Mouse (Mus musculus) C2C12 (cell line): ENCODE measurements around the gene Iffo2. TPM values are rescaled to one million over a fixed set of nuclear protein-coding genes. Genes with fewer than 3 reads are reported as not detected.
A peak's percentile ranks its signal among the peaks of the same experiment; 100 is the strongest.

Experiments
- H3K27me3 ChIP-seq: one replicate; pipeline ENCODE4 v1.6.1; 2011; ENCODE audit not compliant: control insufficient read depth, insufficient read depth, insufficient read length
- H3K36me3 ChIP-seq: one replicate; pipeline ENCODE4 v1.6.1; 2011; ENCODE audit not compliant: control insufficient read depth, insufficient read depth
- H3K4me3 ChIP-seq: one replicate; pipeline ENCODE4 v1.5.1; 2011; ENCODE audit warnings: mild to moderate bottlenecking, control low read depth; ENCODE audit not compliant: poor library complexity, insufficient read depth, severe bottlenecking
- H3K79me2 ChIP-seq: one replicate; pipeline ENCODE4 v1.6.1; 2011; ENCODE audit not compliant: control insufficient read depth, insufficient read depth
- H3K79me3 ChIP-seq: one replicate; pipeline ENCODE4 v1.6.1; 2011; ENCODE audit warnings: low read depth, control low read depth
- H3ac ChIP-seq: one replicate; pipeline ENCODE3; 2011; ENCODE audit warnings: low read depth; ENCODE audit not compliant: control insufficient read depth, insufficient read length
- CEBPB ChIP-seq: IDR thresholded peaks from one replicate; pipeline ENCODE4 v1.6.1; 2011; ENCODE audit warnings: low read depth, mild to moderate bottlenecking, control low read depth, moderate library complexity
- CTCF ChIP-seq: IDR thresholded peaks from one replicate; pipeline ENCODE4 v1.5.1; 2011; ENCODE audit not compliant: control insufficient read depth, insufficient read depth, insufficient read length
- FOSL1 ChIP-seq: IDR thresholded peaks from one replicate; pipeline ENCODE4 v1.8.0; 2011; ENCODE audit warnings: mild to moderate bottlenecking, low read length; ENCODE audit not compliant: poor library complexity, insufficient read depth, severe bottlenecking
- MAX ChIP-seq: IDR thresholded peaks from one replicate; pipeline ENCODE4 v1.6.1; 2011; ENCODE audit warnings: mild to moderate bottlenecking, control low read depth
- MYOD1 ChIP-seq: IDR thresholded peaks from one replicate; pipeline ENCODE4 v1.6.1; 2011; ENCODE audit warnings: low read depth; ENCODE audit not compliant: control insufficient read depth, insufficient read length
- MYOG ChIP-seq: IDR thresholded peaks from one replicate; pipeline ENCODE4 v1.6.1; 2011; ENCODE audit not compliant: control insufficient read depth, insufficient read length; ENCODE audit errors: extremely low read depth
- USF1 ChIP-seq: IDR thresholded peaks from one replicate; pipeline ENCODE4 v1.6.1; 2011; ENCODE audit warnings: low read depth, mild to moderate bottlenecking, control low read depth, moderate library complexity
- polyA plus RNA-seq: library from polyadenylated mRNA; unstranded; fragments of >200 nt; fragmentation: generic; extraction: Trizol; gene quantifications from one replicate; pipeline ENCODE4 v1.2.1, GENCODE M21; 2012; ENCODE audit warnings: missing spikeins

Iffo2 gene
- polyA plus RNA-seq, 1 experiment: 20.0 TPM

DNA sequence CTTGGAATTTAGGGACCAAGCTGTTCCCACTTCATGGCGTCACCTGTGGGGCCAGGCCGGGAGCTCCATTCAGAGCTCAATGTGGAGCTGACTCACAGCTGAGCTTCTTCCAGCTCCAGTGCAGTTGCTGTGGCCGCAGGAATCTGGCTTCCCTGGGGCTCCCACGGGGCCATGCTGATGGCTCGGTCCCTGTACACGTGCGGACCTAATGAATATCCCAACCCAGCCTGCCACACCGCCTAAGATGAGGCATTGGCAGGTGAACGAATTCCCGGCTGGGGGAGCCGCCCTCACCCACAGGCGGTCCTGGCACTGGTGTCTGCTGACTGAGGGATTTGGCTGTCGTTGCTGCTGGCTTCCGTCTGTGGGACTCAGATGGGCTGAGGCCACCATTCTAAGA lies 29.5 kb upstream of the Iffo2 start:
- no peaks in the 10 kb centered on the region for H3K79me3 ChIP-seq
- TF ChIP-seq USF1 (no peak), MYOG (no peak), CTCF (no peak), MYOD1 (peak; percentile 56), CEBPB (no peak), FOSL1 (no peak), MAX (peak; percentile 79)
- no peaks in the 10 kb centered on the region for H3K27me3 ChIP-seq
- no peaks in the 10 kb centered on the region for H3K79me2 ChIP-seq
- no peak overlapping the region for H3K4me3 ChIP-seq
- H3K36me3 ChIP-seq: no peaks in the 10 kb centered on the region
- no peak overlapping the region for H3ac ChIP-seq

- no peaks in the 10 kb centered on the region for H3K36me3 ChIP-seq
- no peak for TF ChIP-seq CEBPB
- no peak for TF ChIP-seq MYOD1
- H3K4me3 ChIP-seq: no peak overlapping the region
- H3ac ChIP-seq: no peak overlapping the region
- no peaks in the 10 kb centered on the region for H3K79me3 ChIP-seq
- no peaks in the 10 kb centered on the region for H3K79me2 ChIP-seq
- no peaks in the 10 kb centered on the region for H3K27me3 ChIP-seq
Observed at GRCm38 (mm10) chr4:139501702-139502101, 28.6 kb upstream of the Iffo2 start.

DNA sequence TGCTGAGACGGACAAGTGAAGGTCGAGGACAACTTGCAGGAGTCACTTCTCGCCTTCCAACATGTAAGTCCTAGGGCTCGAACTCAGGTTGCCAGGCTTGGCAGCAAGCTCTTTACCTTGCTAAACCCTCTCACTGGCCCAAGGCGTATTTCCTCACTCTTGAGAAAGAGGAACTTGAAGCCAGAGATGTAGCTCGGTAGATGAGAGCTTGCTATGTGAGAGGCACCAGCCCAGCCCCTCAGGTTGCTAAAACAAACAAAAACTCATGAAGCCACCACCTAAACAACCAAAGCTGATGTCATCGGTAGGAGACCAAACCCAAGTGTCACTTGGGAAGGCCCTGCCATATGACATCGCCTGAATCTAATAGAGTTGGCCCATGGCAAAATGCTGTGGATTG lies 26.4 kb upstream of the Iffo2 start:
- no peaks in the 10 kb centered on the region for H3K36me3 ChIP-seq
- no peak for TF ChIP-seq USF1
- no peak for TF ChIP-seq CTCF
- no peak for TF ChIP-seq MYOG
- TF ChIP-seq CEBPB: no peak
- TF ChIP-seq FOSL1: no peak
- TF ChIP-seq MAX: no peak
- no peak for TF ChIP-seq MYOD1
- no peaks in the 10 kb centered on the region for H3K27me3 ChIP-seq
- H3ac ChIP-seq: no peak overlapping the region
- H3K79me2 ChIP-seq: no peaks in the 10 kb centered on the region
- H3K4me3 ChIP-seq: no peak overlapping the region
- no peaks in the 10 kb centered on the region for H3K79me3 ChIP-seq

DNA sequence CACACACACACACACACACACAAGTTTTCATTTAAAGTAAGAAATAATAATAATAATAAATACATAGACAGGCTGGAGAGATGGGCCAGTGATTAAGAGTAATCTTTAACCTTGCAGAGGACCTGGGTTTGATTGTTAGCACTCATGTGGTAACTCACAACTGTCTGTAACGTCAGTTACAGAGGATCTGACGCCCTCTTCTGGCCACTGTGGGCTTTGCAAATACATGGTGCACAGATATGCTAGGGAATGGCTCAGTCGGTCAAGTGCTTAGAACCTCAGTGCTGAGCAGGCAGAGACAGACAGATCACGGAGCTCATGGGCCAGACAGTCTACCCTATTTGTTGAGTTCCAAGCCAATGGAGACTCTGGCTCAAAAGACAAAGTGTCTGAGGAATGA lies 24.6 kb upstream of the Iffo2 start:
- no peak overlapping the region for H3K4me3 ChIP-seq
- no peaks in the 10 kb centered on the region for H3K79me2 ChIP-seq
- no peaks in the 10 kb centered on the region for H3K36me3 ChIP-seq
- no peaks in the 10 kb centered on the region for H3K27me3 ChIP-seq
- no peaks in the 10 kb centered on the region for H3K79me3 ChIP-seq
- no peak for TF ChIP-seq MYOD1
- no peak for TF ChIP-seq MYOG
- no peak for TF ChIP-seq USF1
- no peak for TF ChIP-seq FOSL1
- no peak for TF ChIP-seq MAX
- TF ChIP-seq CTCF: no peak
- no peak for TF ChIP-seq CEBPB
- H3ac ChIP-seq: no peak overlapping the region

GRCm38 (mm10) chr4:139506727-139507126 lies 23.6 kb upstream of the Iffo2 start:
- Histone ChIP-seq H3K79me3 (no peaks in the 10 kb centered on the region), H3K36me3 (no peaks in the 10 kb centered on the region), H3K79me2 (no peaks in the 10 kb centered on the region), H3K27me3 (no peaks in the 10 kb centered on the region), H3K4me3 (no peak overlapping the region), H3ac (no peak overlapping the region)
- TF ChIP-seq CEBPB (no peak), USF1 (no peak), MYOD1 (peak; percentile 41), MYOG (no peak), CTCF (no peak), MAX (no peak)

DNA sequence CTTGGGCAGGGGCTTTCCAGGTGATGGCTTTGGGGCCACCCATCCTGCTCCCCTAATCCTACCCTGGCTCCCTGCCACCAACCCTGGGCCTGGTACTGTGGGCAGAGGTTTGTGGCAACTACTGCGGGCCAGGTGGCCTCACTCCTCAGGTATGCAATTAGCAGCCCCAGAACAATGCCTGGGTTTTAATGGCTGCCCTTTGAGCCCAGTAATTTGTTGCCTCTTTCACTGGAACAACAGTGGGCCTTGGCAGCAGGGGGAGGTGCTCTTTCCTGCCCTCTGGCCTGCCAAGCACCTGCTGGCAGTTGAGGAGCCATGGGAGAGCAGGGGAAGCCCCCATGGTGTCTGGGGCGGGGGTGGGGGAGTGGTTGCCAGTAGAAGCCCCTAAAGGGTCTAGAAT lies 21.3 kb upstream of the Iffo2 start:
- no peak overlapping the region for H3ac ChIP-seq
- no peaks in the 10 kb centered on the region for H3K27me3 ChIP-seq
- no peak overlapping the region for H3K4me3 ChIP-seq
- no peaks in the 10 kb centered on the region for H3K79me3 ChIP-seq
- no peaks in the 10 kb centered on the region for H3K36me3 ChIP-seq
- no peaks in the 10 kb centered on the region for H3K79me2 ChIP-seq
- TF ChIP-seq CEBPB (no peak), FOSL1 (no peak), MYOG (no peak), CTCF (no peak), MYOD1 (no peak), USF1 (no peak), MAX (no peak)
